Mouse (Mus musculus): ENCODE results near the gene Igf2. TPM values are rescaled to one million over a fixed set of nuclear protein-coding genes. Genes with fewer than 3 reads are reported as not detected.
A peak's percentile ranks its signal among the peaks of the same experiment; 100 is the strongest.

The Igf2 gene
- polyA plus RNA-seq, 1 experiment from 2014 or later: 701 TPM

- Histone ChIP-seq H3K27me3 (peaks cover 43% of the 10 kb centered on the region), H3K4me1 (peaks cover 9% of the 10 kb centered on the region; the same call in 1 of the 2 replicates), H3K36me3 (peaks cover 29% of the 10 kb centered on the region), H3K27ac (0 out of 2 replicates have a peak overlapping the region, but pooled peaks have one; percentile 23), H3K9ac (no peak overlapping the region), H3K4me3 (no peak overlapping the region), H3K4me2 (replicated peaks) (no peak overlapping the region), H3K9me3 (peaks cover 28% of the 10 kb centered on the region)
- no peak for ATAC-seq (ENCODE audit: insufficient number of reproducible peaks, insufficient read depth, low FRiP score, low TSS enrichment)
- 94% methylated on average over 18 of the region's 18 CpGs for WGBS
These were observed 905 bp upstream of the Igf2 start for GRCm38 (mm10) chr7:142667521-142667920.

- Histone ChIP-seq H3K4me1 (peaks cover 9% of the 10 kb centered on the region; the same call in 1 of the 2 replicates), H3K9ac (no peak overlapping the region), H3K9me3 (peaks cover 25% of the 10 kb centered on the region), H3K27ac (0 out of 2 replicates have a peak overlapping the region, but pooled peaks have one; percentile 23), H3K27me3 (peaks cover 48% of the 10 kb centered on the region), H3K36me3 (peaks cover 29% of the 10 kb centered on the region), H3K4me3 (no peak overlapping the region), H3K4me2 (replicated peaks) (no peak overlapping the region)
- WGBS: 79% methylated on average over 4 of the region's 4 CpGs
- ATAC-seq (ENCODE audit: insufficient number of reproducible peaks, insufficient read depth, low FRiP score, low TSS enrichment): no peak
These were observed 507 bp downstream of the Igf2 start for GRCm38 (mm10) chr7:142666109-142666508.

GRCm38 (mm10) chr7:142665364-142665763 is 1.3 kb downstream of the Igf2 start:
- no peak for ATAC-seq (ENCODE audit: insufficient number of reproducible peaks, insufficient read depth, low FRiP score, low TSS enrichment)
- peaks cover 20% of the 10 kb centered on the region for H3K9me3 ChIP-seq
- peaks cover 29% of the 10 kb centered on the region for H3K36me3 ChIP-seq
- H3K4me1 ChIP-seq: peaks cover 9% of the 10 kb centered on the region; the same call in 1 of the 2 replicates
- 43% methylated on average over 5 of the region's 5 CpGs for WGBS
- peaks cover 55% of the 10 kb centered on the region for H3K27me3 ChIP-seq
- H3K27ac ChIP-seq: no peak overlapping the region
- no peak overlapping the region for H3K4me2 ChIP-seq (replicated peaks)
- no peak overlapping the region for H3K4me3 ChIP-seq
- no peak overlapping the region for H3K9ac ChIP-seq

- H3K27ac ChIP-seq: peak overlapping the region; percentile 80; the same call in 1 of the 2 replicates
These were observed 2.1 kb downstream of the Igf2 start for GRCm38 (mm10) chr7:142664465-142665029.

GRCm38 (mm10) chr7:142663931-142664421 is 2.6 kb downstream of the Igf2 start:
- Histone ChIP-seq H3K27me3 (peaks cover 69% of the 10 kb centered on the region), H3K27ac (peak overlapping the region; percentile 80; the same call in 1 of the 2 replicates), H3K4me2 (replicated peaks) (peak overlapping the region; percentile 56), H3K36me3 (peaks cover 23% of the 10 kb centered on the region), H3K9ac (peak overlapping the region; percentile 63), H3K9me3 (peaks cover 6% of the 10 kb centered on the region; the same call in 1 of the 2 replicates), H3K4me3 (peak overlapping the region; percentile 36), H3K4me1 (peaks cover 12% of the 10 kb centered on the region; the same call in 1 of the 2 replicates)
- whole genome bisulfite sequencing: under 1% methylated on average over 52 of the region's 53 CpGs
- no peak for ATAC-seq (ENCODE audit: insufficient number of reproducible peaks, insufficient read depth, low FRiP score, low TSS enrichment)

More at GRCm38 (mm10) chr7:142664465-142665029, 2.1 kb downstream of the Igf2 start:
- H3K27me3 ChIP-seq: peaks cover 63% of the 10 kb centered on the region
- H3K36me3 ChIP-seq: peaks cover 23% of the 10 kb centered on the region
- ATAC-seq (ENCODE audit: insufficient number of reproducible peaks, insufficient read depth, low FRiP score, low TSS enrichment): no peak
- H3K4me2 ChIP-seq (replicated peaks): peak overlapping the region; percentile 56
- peaks cover 10% of the 10 kb centered on the region; the same call in 1 of the 2 replicates for H3K4me1 ChIP-seq
- 2% methylated on average over 9 of the region's 9 CpGs for WGBS
- peak overlapping the region; percentile 63 for H3K9ac ChIP-seq
- peaks cover 12% of the 10 kb centered on the region for H3K9me3 ChIP-seq
- H3K4me3 ChIP-seq: peak overlapping the region; percentile 36

GRCm38 (mm10) chr7:142663151-142663550 is 3.5 kb downstream of the Igf2 start:
- WGBS: 11% methylated on average over 5 of the region's 5 CpGs
- peak overlapping the region; percentile 56 for H3K4me2 ChIP-seq (replicated peaks)
- peaks cover 17% of the 10 kb centered on the region for H3K36me3 ChIP-seq
- H3K27ac ChIP-seq: peak overlapping the region; percentile 80; the same call in 1 of the 2 replicates
- peak overlapping the region; percentile 63; the same call in 1 of the 2 replicates for H3K9ac ChIP-seq
- H3K9me3 ChIP-seq: 0 out of 2 replicates have a peak, but pooled peaks cover under 1% of the 10 kb centered on the region
- H3K4me3 ChIP-seq: peak overlapping the region; percentile 36; the same call in 1 of the 2 replicates
- ATAC-seq (ENCODE audit: insufficient number of reproducible peaks, insufficient read depth, low FRiP score, low TSS enrichment): no peak
- H3K4me1 ChIP-seq: peaks cover 12% of the 10 kb centered on the region; the same call in 1 of the 2 replicates
- H3K27me3 ChIP-seq: peaks cover 77% of the 10 kb centered on the region

- Histone ChIP-seq H3K36me3 (0 out of 2 replicates have a peak, but pooled peaks cover 6% of the 10 kb centered on the region), H3K4me3 (peak overlapping the region; percentile 62), H3K4me1 (peaks cover 12% of the 10 kb centered on the region; the same call in 1 of the 2 replicates), H3K27me3 (peaks cover 83% of the 10 kb centered on the region), H3K9ac (peak overlapping the region; percentile 91; the same call in 1 of the 2 replicates), H3K27ac (0 out of 2 replicates have a peak overlapping the region, but pooled peaks have one; percentile 95), H3K4me2 (replicated peaks) (peak overlapping the region; percentile 56), H3K9me3 (no peaks in the 10 kb centered on the region)
- ATAC-seq (ENCODE audit: insufficient number of reproducible peaks, insufficient read depth, low FRiP score, low TSS enrichment): no peak
These were observed 4.8 kb downstream of the Igf2 start for GRCm38 (mm10) chr7:142661811-142662210.

- Histone ChIP-seq H3K9me3 (no peaks in the 10 kb centered on the region), H3K36me3 (no peaks in the 10 kb centered on the region), H3K9ac (peak overlapping the region; percentile 91), H3K27ac (peak overlapping the region; percentile 95), H3K27me3 (peaks cover 83% of the 10 kb centered on the region), H3K4me1 (peaks cover 12% of the 10 kb centered on the region; the same call in 1 of the 2 replicates), H3K4me2 (replicated peaks) (peak overlapping the region; percentile 56), H3K4me3 (peak overlapping the region; percentile 62)
- under 1% methylated on average over 25 of the region's 25 CpGs for WGBS
- ATAC-seq (ENCODE audit: insufficient number of reproducible peaks, insufficient read depth, low FRiP score, low TSS enrichment): no peak
These were observed 5.6 kb downstream of the Igf2 start for GRCm38 (mm10) chr7:142661046-142661445.

GRCm38 (mm10) chr7:142660651-142660945 is 6.0 kb downstream of the Igf2 start:
- Histone ChIP-seq H3K27ac (peak overlapping the region; percentile 95), H3K9me3 (no peaks in the 10 kb centered on the region), H3K4me1 (peaks cover 12% of the 10 kb centered on the region; the same call in 1 of the 2 replicates), H3K36me3 (no peaks in the 10 kb centered on the region), H3K9ac (peak overlapping the region; percentile 91), H3K4me3 (peak overlapping the region; percentile 62), H3K27me3 (peaks cover 83% of the 10 kb centered on the region), H3K4me2 (replicated peaks) (peak overlapping the region; percentile 56)
- 0% methylated on average over 29 of the region's 29 CpGs for WGBS
- ATAC-seq (ENCODE audit: insufficient number of reproducible peaks, insufficient read depth, low FRiP score, low TSS enrichment): no peak

- peak overlapping the region; percentile 62 for H3K4me3 ChIP-seq
- peak overlapping the region; percentile 56 for H3K4me2 ChIP-seq (replicated peaks)
- peak overlapping the region; percentile 95 for H3K27ac ChIP-seq
- peaks cover 13% of the 10 kb centered on the region; the same call in 1 of the 2 replicates for H3K4me1 ChIP-seq
- ATAC-seq (ENCODE audit: insufficient number of reproducible peaks, insufficient read depth, low FRiP score, low TSS enrichment): peak; percentile 28; the same call in 1 of the 2 replicates
- H3K9me3 ChIP-seq: no peaks in the 10 kb centered on the region
- under 1% methylated on average over 41 of the region's 43 CpGs for WGBS
- peaks cover 3% of the 10 kb centered on the region; the same call in 1 of the 2 replicates for H3K36me3 ChIP-seq
- peak overlapping the region; percentile 91 for H3K9ac ChIP-seq
- H3K27me3 ChIP-seq: peaks cover 83% of the 10 kb centered on the region
These were observed 6.6 kb downstream of the Igf2 start for GRCm38 (mm10) chr7:142659767-142660650.

- peak overlapping the region; percentile 91 for H3K9ac ChIP-seq
- ATAC-seq (ENCODE audit: insufficient number of reproducible peaks, insufficient read depth, low FRiP score, low TSS enrichment): peak; percentile 70
- WGBS: 1% methylated on average over 57 of the region's 70 CpGs
- H3K27ac ChIP-seq: peak overlapping the region; percentile 95
- peaks cover 17% of the 10 kb centered on the region for H3K4me1 ChIP-seq
- H3K9me3 ChIP-seq: no peaks in the 10 kb centered on the region
- peak overlapping the region; percentile 56 for H3K4me2 ChIP-seq (replicated peaks)
- H3K27me3 ChIP-seq: peaks cover 83% of the 10 kb centered on the region
- peak overlapping the region; percentile 62 for H3K4me3 ChIP-seq
- peaks cover 10% of the 10 kb centered on the region; the same call in 1 of the 2 replicates for H3K36me3 ChIP-seq
These were observed 7.4 kb downstream of the Igf2 start for GRCm38 (mm10) chr7:142659181-142659681.

All from embryonic facial prominence, embryonic 12.5 days (tissue).